Mouse (Mus musculus): ENCODE measurements at regions not wholly inside any gene's neighbourhood (a gene's known extent, or its start where the extent isn't known, plus 50 kb on each side); places are given as distances from the start of the nearest gene placed in this dataset.
"Not testable (repeated sequence)": the region's sequence is repeated elsewhere in the genome, so short reads cannot be mapped to it uniquely, and the experiment has no call there.

- H3K27me3 ChIP-seq (replicated peaks) = no peaks in the 10 kb centered on the region
- H3K4me3 ChIP-seq (replicated peaks) = peak overlapping the region; percentile 28
- H3K9me3 ChIP-seq = no peaks in the 10 kb centered on the region
- H3K4me1 ChIP-seq = peaks cover 7% of the 10 kb centered on the region
- no peaks in the 10 kb centered on the region for H3K36me3 ChIP-seq (replicated peaks; ENCODE audit: low read length)
- TF ChIP-seq GATA1 (IDR thresholded peaks at IDR 0.05; ENCODE audit: borderline replicate concordance, low read length) (no peak), FLI1 (IDR thresholded peaks at IDR 0.05; ENCODE audit: low read length) (no peak)
These were observed 169.3 kb upstream of the Stxbp5 start for GRCm38 (mm10) chr10:10070146-10070545.

- not testable (repeated sequence) for H3K36me3 ChIP-seq (replicated peaks; ENCODE audit: low read length); H3K9me3 ChIP-seq; H3K4me3 ChIP-seq (replicated peaks); H3K4me1 ChIP-seq; H3K27me3 ChIP-seq (replicated peaks)
These were observed 168.8 kb upstream of the Stxbp5 start for GRCm38 (mm10) chr10:10069704-10070103.

GRCm38 (mm10) chr10:10046753-10047152, 145.9 kb upstream of the Stxbp5 start:
- no peak for TF ChIP-seq GATA1 (IDR thresholded peaks at IDR 0.05; ENCODE audit: borderline replicate concordance, low read length)
- no peak for TF ChIP-seq FLI1 (IDR thresholded peaks at IDR 0.05; ENCODE audit: low read length)
- H3K4me3 ChIP-seq (replicated peaks) = no peak overlapping the region
- H3K27me3 ChIP-seq (replicated peaks) = no peaks in the 10 kb centered on the region
- no peaks in the 10 kb centered on the region for H3K9me3 ChIP-seq
- H3K36me3 ChIP-seq (replicated peaks; ENCODE audit: low read length) = no peaks in the 10 kb centered on the region
- H3K4me1 ChIP-seq = no peaks in the 10 kb centered on the region

GRCm38 (mm10) chr10:10046318-10046717, 145.4 kb upstream of the Stxbp5 start:
- H3K9me3 ChIP-seq = no peaks in the 10 kb centered on the region
- TF ChIP-seq GATA1 (IDR thresholded peaks at IDR 0.05; ENCODE audit: borderline replicate concordance, low read length) = no peak
- TF ChIP-seq FLI1 (IDR thresholded peaks at IDR 0.05; ENCODE audit: low read length) = no peak
- H3K36me3 ChIP-seq (replicated peaks; ENCODE audit: low read length) = no peaks in the 10 kb centered on the region
- H3K27me3 ChIP-seq (replicated peaks) = no peaks in the 10 kb centered on the region
- H3K4me1 ChIP-seq = no peaks in the 10 kb centered on the region
- H3K4me3 ChIP-seq (replicated peaks) = no peak overlapping the region

GRCm38 (mm10) chr10:10009244-10009643, 108.4 kb upstream of the Stxbp5 start:
- TF ChIP-seq FLI1 (IDR thresholded peaks at IDR 0.05; ENCODE audit: low read length) = no peak
- TF ChIP-seq GATA1 (IDR thresholded peaks at IDR 0.05; ENCODE audit: borderline replicate concordance, low read length) = no peak
- Histone ChIP-seq H3K27me3 (replicated peaks) (no peaks in the 10 kb centered on the region), H3K4me1 (peaks cover 4% of the 10 kb centered on the region; the same call in 1 of the 2 replicates), H3K36me3 (replicated peaks; ENCODE audit: low read length) (no peaks in the 10 kb centered on the region), H3K4me3 (replicated peaks) (no peak overlapping the region), H3K9me3 (no peaks in the 10 kb centered on the region)

- H3K4me1 ChIP-seq = no peaks in the 10 kb centered on the region
- no peak overlapping the region for H3K4me3 ChIP-seq (replicated peaks)
- no peak for TF ChIP-seq FLI1 (IDR thresholded peaks at IDR 0.05; ENCODE audit: low read length)
- peaks cover 2% of the 10 kb centered on the region for H3K36me3 ChIP-seq (replicated peaks; ENCODE audit: low read length)
- H3K9me3 ChIP-seq = peaks cover 6% of the 10 kb centered on the region; the same call in 1 of the 2 replicates
- H3K27me3 ChIP-seq (replicated peaks) = no peaks in the 10 kb centered on the region
These were observed 97.7 kb upstream of the Stxbp5 start for GRCm38 (mm10) chr10:9998621-9999020.

- Histone ChIP-seq H3K9me3 (peaks cover 6% of the 10 kb centered on the region; the same call in 1 of the 2 replicates), H3K4me3 (replicated peaks) (no peak overlapping the region), H3K4me1 (peaks cover 8% of the 10 kb centered on the region), H3K36me3 (replicated peaks; ENCODE audit: low read length) (peaks cover 2% of the 10 kb centered on the region), H3K27me3 (replicated peaks) (no peaks in the 10 kb centered on the region)
- TF ChIP-seq GATA1 (IDR thresholded peaks at IDR 0.05; ENCODE audit: borderline replicate concordance, low read length) (no peak), FLI1 (IDR thresholded peaks at IDR 0.05; ENCODE audit: low read length) (no peak)
These were observed 95.3 kb upstream of the Stxbp5 start for GRCm38 (mm10) chr10:9996211-9996610.

GRCm38 (mm10) chr10:9992798-9993197, 91.9 kb upstream of the Stxbp5 start:
- peaks cover 1% of the 10 kb centered on the region for H3K36me3 ChIP-seq (replicated peaks; ENCODE audit: low read length)
- TF ChIP-seq FLI1 (IDR thresholded peaks at IDR 0.05; ENCODE audit: low read length) (no peak), GATA1 (IDR thresholded peaks at IDR 0.05; ENCODE audit: borderline replicate concordance, low read length) (no peak)
- H3K4me3 ChIP-seq (replicated peaks) = no peak overlapping the region
- H3K9me3 ChIP-seq = peaks cover 5% of the 10 kb centered on the region; the same call in 1 of the 2 replicates
- H3K27me3 ChIP-seq (replicated peaks) = no peaks in the 10 kb centered on the region
- H3K4me1 ChIP-seq = peaks cover 8% of the 10 kb centered on the region

- H3K4me1 ChIP-seq = peaks cover 7% of the 10 kb centered on the region
- no peaks in the 10 kb centered on the region for H3K36me3 ChIP-seq (replicated peaks; ENCODE audit: low read length)
- no peak overlapping the region for H3K4me3 ChIP-seq (replicated peaks)
- H3K27me3 ChIP-seq (replicated peaks) = no peaks in the 10 kb centered on the region
- H3K9me3 ChIP-seq = no peaks in the 10 kb centered on the region
- TF ChIP-seq FLI1 (IDR thresholded peaks at IDR 0.05; ENCODE audit: low read length) (no peak), GATA1 (IDR thresholded peaks at IDR 0.05; ENCODE audit: borderline replicate concordance, low read length) (no peak)
These were observed 84.5 kb upstream of the Stxbp5 start for GRCm38 (mm10) chr10:9985407-9985806.

GRCm38 (mm10) chr10:9976424-9976823, 75.5 kb upstream of the Stxbp5 start:
- no peak for TF ChIP-seq FLI1 (IDR thresholded peaks at IDR 0.05; ENCODE audit: low read length)
- no peak overlapping the region for H3K4me3 ChIP-seq (replicated peaks)
- H3K9me3 ChIP-seq = no peaks in the 10 kb centered on the region
- H3K36me3 ChIP-seq (replicated peaks; ENCODE audit: low read length) = no peaks in the 10 kb centered on the region
- peaks cover 13% of the 10 kb centered on the region for H3K4me1 ChIP-seq
- H3K27me3 ChIP-seq (replicated peaks) = no peaks in the 10 kb centered on the region
